Mouse (Mus musculus) forebrain, embryonic 12.5 days (tissue): ENCODE results near the gene Zbtb11. TPM values are rescaled to one million over a fixed set of nuclear protein-coding genes. Genes with fewer than 3 reads are reported as not detected.
"Not testable (repeated sequence)": the region's sequence is repeated elsewhere in the genome, so short reads cannot be mapped to it uniquely, and the experiment has no call there.

Source experiments
- ATAC-seq: fragments of 200-750 bp; cut with Nextera tagmentation; 2 replicates; pipeline ENCODE4 v1.8.0; 2017; ENCODE audit warnings: moderate TSS enrichment; ENCODE audit not compliant: low FRiP score
- H3K27ac ChIP-seq: fragments of 300-500 bp; sonication (generic); 2 replicates; pipeline ENCODE4 v1.5.1; 2016; ENCODE audit warnings: mild to moderate bottlenecking
- H3K27me3 ChIP-seq: fragments of 300-500 bp; sonication (generic); 2 replicates; pipeline ENCODE4 v1.6.1; 2016; ENCODE audit warnings: mild to moderate bottlenecking
- H3K36me3 ChIP-seq: fragments of 300-500 bp; sonication (generic); replicated peaks from 2 replicates; pipeline ENCODE4 v1.6.1; 2016; ENCODE audit warnings: mild to moderate bottlenecking
- H3K4me1 ChIP-seq: fragments of 300-500 bp; sonication (generic); 2 replicates; pipeline ENCODE4 v1.6.1; 2016
- H3K4me2 ChIP-seq: fragments of 300-500 bp; sonication (generic); 2 replicates; pipeline ENCODE4 v1.6.1; 2016; ENCODE audit warnings: mild to moderate bottlenecking, moderate library complexity
- H3K4me3 ChIP-seq: fragments of 300-500 bp; sonication (generic); replicated peaks from 2 replicates; pipeline ENCODE4 v1.5.1; 2016; ENCODE audit warnings: mild to moderate bottlenecking
- H3K9ac ChIP-seq: fragments of 300-500 bp; sonication (generic); 2 replicates; pipeline ENCODE4 v1.6.1; 2016; ENCODE audit warnings: mild to moderate bottlenecking
- H3K9me3 ChIP-seq: fragments of 300-500 bp; sonication (generic); 2 replicates; pipeline ENCODE4 v1.6.1; 2016
- WGBS: fragments of 180-500 bp; shearing (Covaris S2); methylation state at CpG from one replicate; pipeline ENCODE4 v1.1.7; 2016; 5-methylcytosine and 5-hydroxymethylcytosine counted together
- polyA plus RNA-seq: library from polyadenylated mRNA; unstranded; fragments of >200 nt; fragmentation: Nextera tagmentation; extraction: Ambion mirVana; gene quantifications from 2 replicates; pipeline ENCODE4 v1.2.1, GENCODE M21; 2016

Gene Zbtb11
- polyA plus RNA-seq, 1 experiment from 2014 or later, result 20.4 TPM

- 47% methylated on average over 12 of the region's 12 CpGs for WGBS
- H3K9me3 ChIP-seq, result no peaks in the 10 kb centered on the region
- H3K4me2 ChIP-seq, result peak overlapping the region; percentile 75
- H3K4me1 ChIP-seq, result peaks cover 24% of the 10 kb centered on the region
- H3K27me3 ChIP-seq, result no peaks in the 10 kb centered on the region
- H3K36me3 ChIP-seq, result peaks cover 34% of the 10 kb centered on the region
- H3K27ac ChIP-seq, result no peak overlapping the region
- H3K4me3 ChIP-seq, result peak overlapping the region; percentile 90
- ATAC-seq, result no peak
- peak overlapping the region; percentile 94 for H3K9ac ChIP-seq
These were observed 54.4 kb downstream of the Zbtb11 start for GRCm38 (mm10) chr16:56027854-56028629.

DNA sequence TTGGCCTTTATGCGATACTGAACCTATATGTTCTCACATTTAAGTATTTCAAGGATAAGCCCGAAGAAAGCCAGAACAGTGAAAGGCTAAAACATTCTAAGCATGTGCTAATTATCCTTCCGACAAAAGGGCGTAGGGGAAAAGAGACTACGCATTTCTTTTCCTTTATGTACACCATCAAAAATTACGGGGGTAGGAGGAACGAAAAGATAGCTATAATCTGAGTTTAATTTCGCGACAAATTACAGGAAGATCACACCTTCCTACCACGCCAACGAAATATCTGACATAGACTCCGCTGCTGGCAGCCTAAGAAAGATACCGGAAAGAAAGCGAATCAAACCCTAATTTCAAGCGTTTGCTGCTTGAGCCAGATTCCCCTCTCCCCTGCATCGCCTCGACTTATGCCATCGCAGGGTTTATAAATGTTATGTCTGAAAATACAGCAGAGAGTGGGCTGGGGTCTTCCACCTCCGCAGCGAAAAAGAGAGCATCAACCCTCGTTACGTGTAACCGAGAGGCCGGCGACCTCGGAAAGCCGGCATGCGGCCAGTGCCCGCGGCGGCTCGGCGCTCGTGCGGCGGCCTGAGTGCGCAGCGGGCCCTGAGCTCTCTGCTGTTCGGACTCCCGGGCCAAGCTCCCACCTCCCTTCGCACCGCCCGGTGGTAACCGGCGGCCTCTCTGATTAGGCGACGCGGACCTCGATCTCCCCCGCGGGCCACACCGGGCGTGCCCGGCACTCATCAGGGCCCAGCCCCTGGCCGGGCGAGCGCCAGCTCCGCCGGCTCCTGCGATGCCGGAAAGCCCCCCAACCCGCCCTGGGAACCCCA lies 55.3 kb downstream of the Zbtb11 start:
- Histone ChIP-seq H3K4me3 (peak overlapping the region; percentile 90), H3K4me2 (peak overlapping the region; percentile 75), H3K36me3 (peaks cover 36% of the 10 kb centered on the region), H3K9me3 (no peaks in the 10 kb centered on the region), H3K27me3 (no peaks in the 10 kb centered on the region), H3K27ac (peak overlapping the region; percentile 93), H3K9ac (peak overlapping the region; percentile 94), H3K4me1 (peaks cover 24% of the 10 kb centered on the region)
- WGBS, result under 1% methylated on average over 61 of the region's 62 CpGs
- ATAC-seq, result peak; percentile 87

DNA sequence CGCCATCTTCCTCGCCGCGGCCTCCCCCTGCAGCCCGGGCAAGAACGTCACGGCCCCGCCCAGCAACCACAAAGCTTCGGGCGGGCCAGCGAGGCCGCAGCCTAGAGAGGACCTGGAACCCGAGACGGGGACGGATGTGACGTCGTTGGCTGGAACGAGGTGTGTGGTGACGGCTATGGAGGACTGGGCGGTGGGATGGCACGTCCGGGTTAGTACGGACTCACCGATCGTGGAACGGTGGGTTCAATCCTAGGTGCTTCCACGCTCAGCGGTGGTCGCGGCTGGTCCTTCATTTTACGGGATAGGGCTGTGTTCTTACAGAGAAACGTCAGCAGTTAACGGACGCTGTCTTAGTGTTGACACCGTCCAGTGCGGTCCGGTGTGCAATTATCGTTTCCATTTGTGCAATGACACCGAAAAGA lies 56.0 kb downstream of the Zbtb11 start, which contains the start of gene Pcnp:
Pcnp (minus strand) TSS at position 79 of the 422 bp plus-strand sequence.
- peak within 1 kb of the TSS; percentile 75 for H3K4me2 ChIP-seq
- peak within 1 kb of the TSS; percentile 90 for H3K4me3 ChIP-seq
- under 1% methylated on average over 39 of the region's 39 CpGs for WGBS
- H3K27ac ChIP-seq, result peak within 1 kb of the TSS; percentile 93
- peak; percentile 100 for ATAC-seq
- no peaks in the 10 kb centered on the region for H3K27me3 ChIP-seq
- no peaks in the 10 kb centered on the region for H3K9me3 ChIP-seq
- peaks cover 40% of the 10 kb centered on the region for H3K36me3 ChIP-seq
- peak within 1 kb of the TSS; percentile 94 for H3K9ac ChIP-seq
- peaks cover 24% of the 10 kb centered on the region for H3K4me1 ChIP-seq

GRCm38 (mm10) chr16:56034566-56034965 lies 60.9 kb downstream of the Zbtb11 start:
- WGBS, result 95% methylated on average over 6 of the region's 6 CpGs
- Histone ChIP-seq H3K27me3 (no peaks in the 10 kb centered on the region), H3K36me3 (peaks cover 31% of the 10 kb centered on the region), H3K9ac (no peak overlapping the region), H3K9me3 (no peaks in the 10 kb centered on the region), H3K4me2 (no peak overlapping the region), H3K4me3 (no peak overlapping the region), H3K4me1 (peaks cover 20% of the 10 kb centered on the region), H3K27ac (no peak overlapping the region)
- no peak for ATAC-seq

GRCm38 (mm10) chr16:56036501-56036900 lies 62.8 kb downstream of the Zbtb11 start:
- Histone ChIP-seq H3K9me3 (no peaks in the 10 kb centered on the region), H3K27ac (no peak overlapping the region), H3K4me1 (peaks cover 13% of the 10 kb centered on the region), H3K36me3 (peaks cover 31% of the 10 kb centered on the region), H3K27me3 (no peaks in the 10 kb centered on the region), H3K4me2 (peak overlapping the region; percentile 69), H3K4me3 (peak overlapping the region; percentile 87), H3K9ac (peak overlapping the region; percentile 75)
- WGBS, result 66% methylated on average over 6 of the region's 6 CpGs
- ATAC-seq, result no peak

- peak; percentile 100 for ATAC-seq
- Histone ChIP-seq H3K27me3 (no peaks in the 10 kb centered on the region), H3K9ac (peak within 1 kb of the TSS; percentile 75), H3K4me2 (peak within 1 kb of the TSS; percentile 69), H3K4me3 (peak within 1 kb of the TSS; percentile 87), H3K9me3 (no peaks in the 10 kb centered on the region), H3K4me1 (peaks cover 10% of the 10 kb centered on the region), H3K36me3 (peaks cover 23% of the 10 kb centered on the region), H3K27ac (peak within 1 kb of the TSS; percentile 88)
- WGBS, result under 1% methylated on average over 60 of the region's 63 CpGs
These were observed 63.7 kb downstream of the Zbtb11 start, which contains the start of gene Trmt10c for GRCm38 (mm10) chr16:56037138-56038010. Gene Trmt10c, minus strand, starts transcription at chr16:56037819.

DNA sequence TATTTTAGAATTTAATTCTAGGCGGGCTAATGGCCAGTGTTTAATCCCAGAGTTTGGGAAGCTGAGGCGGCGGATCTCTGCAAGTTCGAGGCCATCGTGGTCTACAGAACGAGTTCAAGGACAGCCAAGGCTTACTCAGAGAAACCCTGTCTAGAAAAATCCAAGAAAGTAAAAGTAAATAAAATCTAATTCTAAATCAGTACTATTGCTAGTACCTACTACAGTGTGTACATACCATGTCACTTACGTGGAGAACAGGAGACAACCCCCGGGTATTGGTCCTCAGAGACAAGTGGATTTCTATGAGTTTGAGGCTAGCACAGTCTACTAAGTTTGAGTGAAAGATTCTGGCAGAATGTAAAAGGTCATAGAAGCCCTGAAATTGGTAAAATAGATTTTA lies 64.4 kb downstream of the Zbtb11 start:
- Histone ChIP-seq H3K4me3 (peak overlapping the region; percentile 87), H3K4me2 (peak overlapping the region; percentile 69)
- no peak; the same call in 1 of the 2 replicates for ATAC-seq

DNA sequence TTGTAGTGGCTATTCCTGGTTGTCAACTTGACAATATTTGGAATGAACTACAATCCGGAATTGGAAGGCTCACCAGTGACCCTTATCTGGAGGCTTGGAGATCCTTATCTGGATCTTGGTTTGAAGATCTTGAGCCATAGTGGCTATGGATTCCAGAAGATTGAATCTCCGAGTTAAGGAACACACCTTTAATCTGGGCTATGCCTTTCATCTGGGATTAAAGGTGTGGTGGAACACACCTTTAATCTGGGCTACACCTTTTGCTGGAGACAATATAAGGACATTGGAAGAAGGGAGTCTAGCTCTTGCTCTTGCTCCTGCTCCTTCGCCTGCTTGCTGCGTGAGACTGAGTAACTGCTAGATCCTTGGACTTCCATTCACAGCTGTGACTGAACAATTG lies 74.4 kb downstream of the Zbtb11 start, which contains the start of gene Senp7:
Senp7 (plus strand) TSS at position 301 of the 400 bp plus-strand sequence.
- ATAC-seq, H3K4me3 ChIP-seq, H3K36me3 ChIP-seq, H3K9ac ChIP-seq, H3K4me2 ChIP-seq, H3K9me3 ChIP-seq, H3K4me1 ChIP-seq, H3K27ac ChIP-seq, H3K27me3 ChIP-seq: not testable (repeated sequence)
- no CpG with 5 or more reads among the region's 4 CpGs for WGBS

More for the DNA sequence above, 64.4 kb downstream of the Zbtb11 start:
- Histone ChIP-seq H3K36me3 (peaks cover 16% of the 10 kb centered on the region), H3K9ac (peak overlapping the region; percentile 75), H3K9me3 (no peaks in the 10 kb centered on the region), H3K27me3 (no peaks in the 10 kb centered on the region), H3K4me1 (peaks cover 10% of the 10 kb centered on the region), H3K27ac (peak overlapping the region; percentile 88)
- 32% methylated on average over 8 of the region's 8 CpGs for WGBS

DNA sequence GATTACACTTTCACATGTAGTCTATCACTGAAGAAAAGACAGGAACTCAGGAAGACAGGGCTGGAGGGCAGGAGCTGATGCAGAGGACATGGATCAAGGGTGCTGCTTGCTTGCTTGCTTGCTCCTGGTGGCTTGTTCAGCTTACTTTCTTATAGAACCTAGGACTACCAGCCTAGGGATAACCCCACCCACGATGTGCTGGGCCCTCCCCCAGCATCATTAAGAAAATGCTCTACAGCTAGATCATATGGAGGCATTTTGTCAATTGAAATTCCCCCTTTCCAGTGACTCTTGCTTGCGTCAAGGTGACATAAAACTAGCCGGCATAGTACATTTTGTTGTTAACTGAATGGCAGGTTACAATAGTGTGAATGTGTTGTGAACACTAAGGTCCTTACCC lies 82.2 kb downstream of the Zbtb11 start:
- Histone ChIP-seq H3K27me3 (no peaks in the 10 kb centered on the region), H3K9me3 (no peaks in the 10 kb centered on the region), H3K9ac (no peak overlapping the region), H3K27ac (no peak overlapping the region), H3K36me3 (no peaks in the 10 kb centered on the region), H3K4me2 (no peak overlapping the region), H3K4me3 (no peak overlapping the region), H3K4me1 (peaks cover 13% of the 10 kb centered on the region)
- ATAC-seq, result no peak
- WGBS, result 83% methylated on average over 3 of the region's 3 CpGs

- Histone ChIP-seq H3K9me3 (no peaks in the 10 kb centered on the region), H3K4me1 (peaks cover 13% of the 10 kb centered on the region), H3K9ac (no peak overlapping the region), H3K27me3 (no peaks in the 10 kb centered on the region), H3K4me2 (no peak overlapping the region), H3K27ac (peak overlapping the region; percentile 50), H3K4me3 (no peak overlapping the region), H3K36me3 (no peaks in the 10 kb centered on the region)
- 9% methylated on average over 7 of the region's 7 CpGs for WGBS
- peak; percentile 93 for ATAC-seq
These were observed 83.4 kb downstream of the Zbtb11 start for GRCm38 (mm10) chr16:56056944-56057590.

DNA sequence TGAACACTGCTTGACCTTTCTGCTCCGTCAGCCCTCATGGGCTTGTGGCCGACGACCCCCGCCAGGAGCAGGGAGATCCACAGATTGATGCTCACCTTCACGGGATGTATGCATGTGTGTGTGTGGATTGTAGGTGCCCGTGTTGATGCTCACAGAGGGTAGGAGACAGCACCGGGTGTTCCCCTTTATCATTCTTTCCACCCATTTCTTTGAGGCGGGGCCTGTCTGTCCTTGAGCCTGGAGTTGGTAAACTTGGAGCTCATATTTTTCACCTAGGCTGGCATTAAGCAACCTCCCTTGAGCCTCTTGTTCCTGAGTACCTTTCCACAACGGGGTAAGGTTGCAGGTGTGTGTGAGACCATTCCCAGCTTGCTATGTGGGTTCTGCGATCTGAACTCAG lies 84.5 kb downstream of the Zbtb11 start:
- 71% methylated on average over 10 of the region's 10 CpGs for WGBS
- no peak overlapping the region for H3K27ac ChIP-seq
- H3K36me3 ChIP-seq, result no peaks in the 10 kb centered on the region
- no peak for ATAC-seq
- peaks cover 13% of the 10 kb centered on the region for H3K4me1 ChIP-seq
- no peak overlapping the region for H3K4me3 ChIP-seq
- H3K9ac ChIP-seq, result no peak overlapping the region
- H3K9me3 ChIP-seq, result no peaks in the 10 kb centered on the region
- H3K4me2 ChIP-seq, result no peak overlapping the region
- no peaks in the 10 kb centered on the region for H3K27me3 ChIP-seq
